Mouse (Mus musculus): ENCODE measurements around the gene Id3.

The Id3 gene

GRCm38 (mm10) chr4:136174216-136175193 lies 31.2 kb downstream of the Id3 start:
- no peaks in the 10 kb centered on the region for H3K9me3 ChIP-seq (ENCODE audit: low read length)
- peaks cover 5% of the 10 kb centered on the region; the same call in 1 of the 2 replicates for H3K27me3 ChIP-seq (ENCODE audit: insufficient read depth, low read length)
- H3K4me3 ChIP-seq (replicated peaks; ENCODE audit: low read length) = peak overlapping the region; percentile 91
- peaks cover 11% of the 10 kb centered on the region for H3K36me3 ChIP-seq (ENCODE audit: insufficient read depth, low read length)
- peaks cover 89% of the 10 kb centered on the region for H3K4me1 ChIP-seq (replicated peaks; ENCODE audit: low read depth, low read length)
- TF ChIP-seq NANOG (IDR thresholded peaks at IDR 0.05; ENCODE audit: borderline replicate concordance, low read length) = no peak
- no peak for TF ChIP-seq POU5F1 (IDR thresholded peaks at IDR 0.05; ENCODE audit: borderline replicate concordance, low read length)
- no peak for TF ChIP-seq CTCF (conservative IDR thresholded peaks at IDR 0.05; ENCODE audit: low read length)

GRCm38 (mm10) chr4:136176022-136176552 lies 32.8 kb downstream of the Id3 start:
- TF ChIP-seq POU5F1 (IDR thresholded peaks at IDR 0.05; ENCODE audit: borderline replicate concordance, low read length) (no peak), NANOG (IDR thresholded peaks at IDR 0.05; ENCODE audit: borderline replicate concordance, low read length) (no peak), CTCF (conservative IDR thresholded peaks at IDR 0.05; ENCODE audit: low read length) (no peak)
- H3K9me3 ChIP-seq (ENCODE audit: low read length) = no peaks in the 10 kb centered on the region
- peaks cover 86% of the 10 kb centered on the region for H3K4me1 ChIP-seq (replicated peaks; ENCODE audit: low read depth, low read length)
- peaks cover 15% of the 10 kb centered on the region for H3K36me3 ChIP-seq (ENCODE audit: insufficient read depth, low read length)
- no peaks in the 10 kb centered on the region; the same call in 1 of the 2 replicates for H3K27me3 ChIP-seq (ENCODE audit: insufficient read depth, low read length)
- H3K4me3 ChIP-seq (replicated peaks; ENCODE audit: low read length) = peak overlapping the region; percentile 91

GRCm38 (mm10) chr4:136177244-136177611 lies 33.9 kb downstream of the Id3 start:
- H3K4me1 ChIP-seq (replicated peaks; ENCODE audit: low read depth, low read length) = peaks cover 87% of the 10 kb centered on the region
- no peaks in the 10 kb centered on the region for H3K9me3 ChIP-seq (ENCODE audit: low read length)
- peaks cover 17% of the 10 kb centered on the region for H3K36me3 ChIP-seq (ENCODE audit: insufficient read depth, low read length)
- no peaks in the 10 kb centered on the region; the same call in 1 of the 2 replicates for H3K27me3 ChIP-seq (ENCODE audit: insufficient read depth, low read length)
- TF ChIP-seq NANOG (IDR thresholded peaks at IDR 0.05; ENCODE audit: borderline replicate concordance, low read length) (no peak), CTCF (conservative IDR thresholded peaks at IDR 0.05; ENCODE audit: low read length) (no peak)
- peak overlapping the region; percentile 91 for H3K4me3 ChIP-seq (replicated peaks; ENCODE audit: low read length)

GRCm38 (mm10) chr4:136177612-136178474 lies 34.5 kb downstream of the Id3 start:
- Histone ChIP-seq H3K4me3 (replicated peaks; ENCODE audit: low read length) (peak overlapping the region; percentile 91), H3K4me1 (replicated peaks; ENCODE audit: low read depth, low read length) (peaks cover 87% of the 10 kb centered on the region), H3K36me3 (ENCODE audit: insufficient read depth, low read length) (peaks cover 23% of the 10 kb centered on the region), H3K9me3 (ENCODE audit: low read length) (no peaks in the 10 kb centered on the region), H3K27me3 (ENCODE audit: insufficient read depth, low read length) (no peaks in the 10 kb centered on the region; the same call in 1 of the 2 replicates)
- no peak for TF ChIP-seq CTCF (conservative IDR thresholded peaks at IDR 0.05; ENCODE audit: low read length)
- TF ChIP-seq NANOG (IDR thresholded peaks at IDR 0.05; ENCODE audit: borderline replicate concordance, low read length) = no peak
- no peak for TF ChIP-seq POU5F1 (IDR thresholded peaks at IDR 0.05; ENCODE audit: borderline replicate concordance, low read length)

DNA sequence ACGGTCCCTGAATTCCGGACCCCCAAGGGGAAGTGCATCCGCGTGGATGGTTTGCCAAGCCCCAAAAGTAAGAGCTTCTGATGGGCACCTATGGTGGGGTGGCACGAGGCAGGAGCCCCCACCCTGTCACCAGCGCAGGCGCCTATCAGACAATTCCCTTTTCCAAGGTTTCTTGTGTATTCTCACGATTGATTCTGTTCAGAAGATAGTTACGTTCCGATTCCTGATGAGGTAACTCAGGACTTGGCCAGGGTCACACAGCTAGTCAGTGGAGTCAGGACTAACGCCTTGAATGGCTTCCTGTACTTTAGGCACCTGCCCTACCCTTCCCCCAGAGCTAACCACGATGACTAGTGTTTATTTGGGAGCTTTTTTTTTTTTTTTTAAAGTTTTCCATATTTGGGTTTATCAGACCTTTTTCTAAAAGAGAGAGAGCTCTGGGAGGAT lies 35.2 kb downstream of the Id3 start:
- Histone ChIP-seq H3K4me3 (replicated peaks; ENCODE audit: low read length) (peak overlapping the region; percentile 91), H3K36me3 (ENCODE audit: insufficient read depth, low read length) (peaks cover 29% of the 10 kb centered on the region), H3K4me1 (replicated peaks; ENCODE audit: low read depth, low read length) (peaks cover 80% of the 10 kb centered on the region), H3K27me3 (ENCODE audit: insufficient read depth, low read length) (no peaks in the 10 kb centered on the region), H3K9me3 (ENCODE audit: low read length) (no peaks in the 10 kb centered on the region)
- TF ChIP-seq NANOG (IDR thresholded peaks at IDR 0.05; ENCODE audit: borderline replicate concordance, low read length) (no peak), CTCF (conservative IDR thresholded peaks at IDR 0.05; ENCODE audit: low read length) (no peak), POU5F1 (IDR thresholded peaks at IDR 0.05; ENCODE audit: borderline replicate concordance, low read length) (no peak)

GRCm38 (mm10) chr4:136179456-136179855 lies 36.2 kb downstream of the Id3 start:
- H3K9me3 ChIP-seq (ENCODE audit: low read length) = no peaks in the 10 kb centered on the region
- TF ChIP-seq NANOG (IDR thresholded peaks at IDR 0.05; ENCODE audit: borderline replicate concordance, low read length) = no peak
- TF ChIP-seq CTCF (conservative IDR thresholded peaks at IDR 0.05; ENCODE audit: low read length) = no peak
- no peak for TF ChIP-seq POU5F1 (IDR thresholded peaks at IDR 0.05; ENCODE audit: borderline replicate concordance, low read length)
- no peaks in the 10 kb centered on the region for H3K27me3 ChIP-seq (ENCODE audit: insufficient read depth, low read length)
- H3K4me3 ChIP-seq (replicated peaks; ENCODE audit: low read length) = peak overlapping the region; percentile 84
- H3K36me3 ChIP-seq (ENCODE audit: insufficient read depth, low read length) = peaks cover 38% of the 10 kb centered on the region
- peaks cover 78% of the 10 kb centered on the region for H3K4me1 ChIP-seq (replicated peaks; ENCODE audit: low read depth, low read length)

DNA sequence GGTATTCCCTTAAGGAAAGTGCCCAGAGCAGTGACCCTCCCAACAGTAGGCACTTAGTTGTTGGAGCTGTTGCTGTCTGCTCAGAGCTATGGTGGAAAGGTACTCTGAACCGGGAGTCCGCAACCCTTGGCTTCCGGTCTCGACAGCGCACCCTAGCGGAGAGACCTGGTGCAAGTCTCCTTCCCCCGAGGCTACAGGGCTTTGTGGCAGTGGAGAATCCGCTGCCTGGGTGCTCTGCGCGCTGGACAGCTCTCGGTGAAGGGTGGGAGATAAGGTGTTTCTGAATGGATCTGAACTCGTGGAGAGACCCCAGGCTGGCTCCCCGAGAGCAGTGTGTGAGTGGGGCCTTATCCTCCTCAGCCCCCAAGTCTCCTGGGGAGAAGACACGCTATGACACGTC lies 36.7 kb downstream of the Id3 start:
- TF ChIP-seq NANOG (IDR thresholded peaks at IDR 0.05; ENCODE audit: borderline replicate concordance, low read length) = no peak
- TF ChIP-seq CTCF (conservative IDR thresholded peaks at IDR 0.05; ENCODE audit: low read length) = peak; percentile 84
- no peak for TF ChIP-seq POU5F1 (IDR thresholded peaks at IDR 0.05; ENCODE audit: borderline replicate concordance, low read length)
- no peaks in the 10 kb centered on the region for H3K9me3 ChIP-seq (ENCODE audit: low read length)
- H3K4me1 ChIP-seq (replicated peaks; ENCODE audit: low read depth, low read length) = peaks cover 75% of the 10 kb centered on the region
- no peaks in the 10 kb centered on the region for H3K27me3 ChIP-seq (ENCODE audit: insufficient read depth, low read length)
- H3K36me3 ChIP-seq (ENCODE audit: insufficient read depth, low read length) = peaks cover 43% of the 10 kb centered on the region
- H3K4me3 ChIP-seq (replicated peaks; ENCODE audit: low read length) = peak overlapping the region; percentile 84
